Mouse (Mus musculus) CD8-positive naive resting alpha-beta T cell, adult 2 months (primary cell): ENCODE measurements around the gene Apoo.
"Not testable (repeated sequence)": the region's sequence is repeated elsewhere in the genome, so short reads cannot be mapped to it uniquely, and the experiment has no call there.

Experiments used
- DNase-seq, 2 experiments: peaks; one replicate each; pipeline ENCODE4 v3.0.0; 2022; ENCODE audit warnings: low read depth in 2 of 2, low spot score in 2 of 2

The Apoo gene

GRCm38 (mm10) chrX:94366670-94367241 lies at the start of gene Apoo, which contains the start of gene Fam90a1b:
Apoo (plus strand) TSS chrX:94367117.
Fam90a1b (minus strand) TSS chrX:94366777.
- peak; percentile 94 to 96 for DNase-seq

- DNase-seq: no peak
Observed at GRCm38 (mm10) chrX:94321036-94321902, 45.6 kb upstream of the Apoo start.

- not testable (repeated sequence) for DNase-seq
Observed at GRCm38 (mm10) chrX:94343638-94344037, 23.3 kb upstream of the Apoo start.

- DNase-seq: peak in 1 of 2 experiments; percentile 5
Observed at GRCm38 (mm10) chrX:94365381-94365925, 1.5 kb upstream of the Apoo start.

DNA sequence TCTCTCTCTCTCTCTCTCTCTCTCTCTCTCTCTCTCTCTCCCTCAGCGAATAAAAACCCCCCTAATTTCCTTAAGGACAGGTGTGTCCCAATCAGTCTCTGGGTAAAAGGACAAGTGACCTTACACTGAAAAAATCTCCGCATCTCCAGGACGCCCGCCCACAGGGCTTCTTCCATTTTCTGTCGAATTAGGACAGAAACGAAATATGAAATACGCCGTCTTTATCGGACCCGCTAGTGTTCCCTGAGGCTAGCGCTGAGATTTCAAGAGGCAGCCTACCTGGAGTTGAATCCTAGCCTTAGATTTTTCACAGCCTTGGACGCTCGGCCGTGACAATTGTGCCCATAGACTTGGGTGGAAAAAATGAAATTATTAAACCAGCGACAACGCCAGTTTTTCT lies 888 bp upstream of the Apoo start:
- peak in 1 of 2 experiments; percentile 2 for DNase-seq

DNA sequence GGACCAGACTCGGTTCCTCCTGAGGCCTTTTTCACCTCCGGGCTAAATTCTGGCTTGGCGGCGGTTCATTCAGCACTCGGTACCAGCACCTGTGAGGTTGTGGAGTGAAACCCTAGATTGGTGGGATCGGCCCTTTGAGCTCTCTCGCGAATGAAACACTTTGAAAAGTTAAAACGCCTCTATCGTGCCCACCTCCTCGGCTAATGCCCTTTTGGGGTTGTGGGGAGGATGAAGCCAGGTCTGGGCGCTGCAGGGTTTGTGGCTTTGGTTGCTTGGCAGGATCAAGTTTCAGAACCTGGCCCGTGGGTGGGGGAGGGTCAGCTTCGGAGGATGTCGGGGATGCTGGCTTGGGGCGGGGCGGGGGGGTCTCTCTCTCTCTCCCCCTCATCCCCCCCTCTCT lies 331 bp downstream of the Apoo start:
- no peak for DNase-seq

- DNase-seq: no peak
Observed at GRCm38 (mm10) chrX:94378734-94379133, 11.8 kb downstream of the Apoo start.

DNA sequence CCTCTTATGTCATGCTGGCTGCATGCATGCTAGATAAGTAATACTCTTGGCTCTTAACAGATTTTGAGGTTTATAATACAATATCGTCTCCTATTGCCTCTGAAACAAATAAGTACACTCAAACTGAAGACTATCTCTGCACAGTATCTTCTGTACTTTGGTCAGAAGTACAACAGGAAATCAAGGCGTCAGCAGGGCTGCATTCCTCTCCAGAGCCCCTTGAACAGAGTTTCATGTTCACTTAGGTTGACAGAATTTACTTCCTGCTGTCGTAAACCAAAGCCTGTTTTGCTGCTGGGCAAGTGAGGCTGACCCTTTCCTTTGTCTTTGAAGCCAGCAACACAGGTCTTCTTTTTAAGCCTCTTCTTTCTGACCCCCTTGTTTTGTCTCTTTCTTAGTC lies 42.1 kb downstream of the Apoo start:
- no peak for DNase-seq

GRCm38 (mm10) chrX:94420210-94420609 lies 53.3 kb downstream of the Apoo start:
- no peak for DNase-seq

DNA sequence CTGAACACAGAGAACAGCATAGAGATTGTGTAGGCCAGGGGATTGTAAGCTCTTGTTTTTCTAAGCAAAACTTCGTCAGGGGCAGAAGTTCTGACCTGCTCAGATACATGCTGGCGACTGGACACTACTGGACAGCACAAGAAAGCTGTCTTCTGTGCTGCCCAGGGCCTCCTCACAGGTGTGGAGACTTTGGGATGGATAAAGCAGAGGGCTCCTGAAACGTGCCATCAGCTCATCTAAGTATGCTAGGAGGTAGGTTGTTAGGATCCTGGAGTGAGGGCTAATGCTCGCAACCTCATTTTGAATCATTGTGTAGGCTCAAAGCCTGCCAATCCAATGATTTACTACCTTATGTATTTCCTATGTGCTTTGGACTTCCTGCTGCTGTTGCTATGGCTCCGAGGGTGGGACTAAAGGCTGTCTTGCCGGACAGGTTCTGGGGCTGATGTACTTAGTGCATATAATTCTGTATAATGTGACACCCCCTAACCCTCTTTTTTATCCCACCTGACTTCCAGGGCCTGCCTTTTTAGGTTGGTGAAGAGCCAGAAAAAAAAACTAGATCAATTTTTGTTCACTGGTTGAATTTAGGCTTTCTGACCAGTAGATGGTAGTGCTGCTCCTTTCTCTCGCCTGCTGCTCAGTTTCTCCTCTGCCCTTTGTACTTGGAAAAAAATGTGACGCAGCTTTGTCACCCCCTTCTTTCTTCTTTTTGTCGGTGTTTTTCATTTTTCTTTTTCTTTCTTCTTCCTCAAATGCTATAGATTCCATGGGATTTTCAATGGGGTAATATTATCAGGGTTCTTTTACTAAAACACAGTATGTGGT lies 64.8 kb downstream of the Apoo start:
- DNase-seq: no peak

- not testable (repeated sequence) for DNase-seq
Observed at GRCm38 (mm10) chrX:94445427-94445826, 78.5 kb downstream of the Apoo start.

- DNase-seq: not testable (repeated sequence)
Observed at GRCm38 (mm10) chrX:94446021-94446420, 79.1 kb downstream of the Apoo start.

- not testable (repeated sequence) for DNase-seq
Observed at GRCm38 (mm10) chrX:94450047-94450881, 83.3 kb downstream of the Apoo start.

GRCm38 (mm10) chrX:94459346-94459745 lies 92.4 kb downstream of the Apoo start:
- no peak for DNase-seq

DNA sequence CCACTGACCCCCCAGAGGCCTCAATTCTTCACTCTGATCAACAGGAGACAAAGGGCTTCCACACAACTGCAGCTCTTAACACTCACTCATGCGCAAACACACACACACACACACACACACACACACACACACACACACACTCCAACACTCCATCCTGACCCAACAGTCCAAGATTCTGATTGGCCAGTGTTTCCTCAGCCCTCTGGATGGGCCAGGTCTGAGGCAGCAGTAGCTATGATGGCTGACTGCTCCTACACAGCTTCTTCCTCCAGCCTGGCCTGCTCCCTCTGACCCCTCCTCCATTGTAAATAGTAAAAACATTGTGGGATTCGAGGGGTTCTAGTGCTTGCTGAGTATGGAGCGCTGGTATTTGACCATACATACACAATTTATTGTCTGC lies 94.6 kb downstream of the Apoo start:
- DNase-seq: not testable (repeated sequence)

DNA sequence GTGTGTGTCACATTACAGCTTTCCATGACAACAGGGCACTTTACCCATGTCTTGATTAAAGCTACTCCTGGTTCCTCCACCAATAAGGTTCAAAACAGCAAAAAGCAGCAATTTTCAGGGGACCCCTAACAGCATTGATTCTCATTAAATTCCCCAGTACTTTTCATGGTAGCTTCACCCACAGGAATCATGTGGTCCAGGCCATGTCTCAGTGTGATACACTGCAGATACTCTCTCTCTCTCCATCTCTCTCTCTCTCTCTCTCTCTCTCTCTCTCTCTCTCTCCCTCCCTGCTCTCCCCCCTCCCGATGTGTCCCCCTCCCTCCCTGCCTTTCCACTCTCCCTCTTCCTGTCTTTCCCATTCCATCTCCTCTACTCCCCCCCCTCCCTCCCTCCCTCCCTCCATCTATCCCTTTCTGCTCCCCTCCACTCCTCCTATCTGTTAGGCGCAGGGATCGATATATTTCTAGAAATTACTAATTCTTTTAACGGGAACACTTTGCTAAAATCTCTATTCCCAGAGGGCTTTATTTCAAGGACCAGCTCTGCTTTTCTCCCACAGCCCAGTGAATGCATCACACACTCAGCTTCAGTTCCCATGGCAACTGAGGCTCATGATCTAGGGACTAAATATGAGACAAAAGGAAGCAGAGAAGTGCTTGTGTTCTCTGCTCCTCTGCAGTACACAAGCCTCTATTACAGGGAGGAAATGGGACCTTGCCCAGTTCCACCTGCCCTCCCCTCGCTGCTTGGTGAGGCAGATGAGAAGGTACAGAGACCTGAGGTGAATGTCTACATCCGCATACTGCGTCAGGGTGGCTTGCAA lies 95.9 kb downstream of the Apoo start:
- DNase-seq: not testable (repeated sequence)
